Mouse (Mus musculus) heart, embryonic 13.5 days (tissue): ENCODE measurements around the gene Trpm4. TPM values are rescaled to one million over a fixed set of nuclear protein-coding genes. Genes with fewer than 3 reads are reported as not detected.

Experiments
- polyA plus RNA-seq: library from polyadenylated mRNA; unstranded; fragments of >200 nt; fragmentation: Nextera tagmentation; extraction: Ambion mirVana; gene quantifications from 2 replicates; pipeline ENCODE4 v1.2.1, GENCODE M21; 2015

Gene Trpm4
- polyA plus RNA-seq, 1 experiment from 2014 or later, result 12.7 TPM

Other genes starting within 250 kb of the Trpm4 start
- 271 and 277 TPM in 2 replicates for gene Rcn3, start 241.6 kb downstream of the Trpm4 start, polyA plus RNA-seq
- 38.0 and 38.1 TPM in 2 replicates for gene Fcgrt, start 229.9 kb downstream of the Trpm4 start, polyA plus RNA-seq
- gene Rps11, start 209.3 kb downstream of the Trpm4 start, polyA plus RNA-seq, result 982 and 1,095 TPM in 2 replicates
- gene Rpl13a, start 205.0 kb downstream of the Trpm4 start, polyA plus RNA-seq, result 688 and 785 TPM in 2 replicates
- 0.17 TPM in 1 of 2 replicates, not detected in the other for gene Gm45713, start 197.5 kb downstream of the Trpm4 start, polyA plus RNA-seq
- 0.88 and 1.0 TPM in 2 replicates for gene Flt3l, start 197.3 kb downstream of the Trpm4 start, polyA plus RNA-seq
- gene Pih1d1, start 179.5 kb downstream of the Trpm4 start, polyA plus RNA-seq, result 82.2 and 89.3 TPM in 2 replicates
- 31.8 and 33.4 TPM in 2 replicates for gene Aldh16a1, start 179.2 kb downstream of the Trpm4 start, polyA plus RNA-seq
- gene Slc17a7, start 169.8 kb downstream of the Trpm4 start, polyA plus RNA-seq, result 2.9 and 3.6 TPM in 2 replicates
- gene Gfy, start 154.2 kb downstream of the Trpm4 start, polyA plus RNA-seq, result not detected in 2 replicates
- gene Pth2, start 152.8 kb downstream of the Trpm4 start, polyA plus RNA-seq, result not detected in 2 replicates
- gene Ccdc155, start 128.9 kb downstream of the Trpm4 start, polyA plus RNA-seq, result 0.51 and 0.74 TPM in 2 replicates
- 1.5 and 1.7 TPM in 2 replicates for gene Dkkl1, start 121.6 kb downstream of the Trpm4 start, polyA plus RNA-seq
- 127 and 139 TPM in 2 replicates for gene Tead2, start 118.0 kb downstream of the Trpm4 start, polyA plus RNA-seq
- 1.7 and 2.4 TPM in 2 replicates for gene Cd37, start 94.7 kb downstream of the Trpm4 start, polyA plus RNA-seq
- 0.27 and 0.41 TPM in 2 replicates for gene Slc6a16, start 92.7 kb downstream of the Trpm4 start, polyA plus RNA-seq
- gene Slc6a21, start 56.3 kb downstream of the Trpm4 start, polyA plus RNA-seq, result not detected in 2 replicates
- 24.2 and 27.7 TPM in 2 replicates for gene Hrc, start 1.5 kb upstream of the Trpm4 start, polyA plus RNA-seq
- 2.3 and 2.9 TPM in 2 replicates for gene Ppfia3, start 33.2 kb upstream of the Trpm4 start, polyA plus RNA-seq
- gene Lin7b, start 36.8 kb upstream of the Trpm4 start, polyA plus RNA-seq, result 1.0 and 1.2 TPM in 2 replicates
- 136 and 140 TPM in 2 replicates for gene Snrnp70, start 62.0 kb upstream of the Trpm4 start, polyA plus RNA-seq
- 0.32 and 0.50 TPM in 2 replicates for gene Kcna7, start 71.9 kb upstream of the Trpm4 start, polyA plus RNA-seq
- 1.6 and 1.8 TPM in 2 replicates for gene Ntf5, start 79.9 kb upstream of the Trpm4 start, polyA plus RNA-seq
- not detected in 2 replicates for gene Lhb, start 87.0 kb upstream of the Trpm4 start, polyA plus RNA-seq
- gene Gys1, start 101.1 kb upstream of the Trpm4 start, polyA plus RNA-seq, result 91.8 and 95.3 TPM in 2 replicates
- gene Ruvbl2, start 104.3 kb upstream of the Trpm4 start, polyA plus RNA-seq, result 80.6 and 85.6 TPM in 2 replicates
- 5,089 and 5,516 TPM in 2 replicates for gene Ftl1, start 126.1 kb upstream of the Trpm4 start, polyA plus RNA-seq
- gene Bax, start 133.1 kb upstream of the Trpm4 start, polyA plus RNA-seq, result 124 and 139 TPM in 2 replicates
- 0.74 and 1.0 TPM in 2 replicates for gene Tulp2, start 148.1 kb upstream of the Trpm4 start, polyA plus RNA-seq
- gene Gm45808, start 153.0 kb upstream of the Trpm4 start, polyA plus RNA-seq, result not detected in 2 replicates
- 3.9 TPM in 2 replicates for gene Dhdh, start 155.0 kb upstream of the Trpm4 start, polyA plus RNA-seq
- 175 and 177 TPM in 2 replicates for gene Nucb1, start 176.6 kb upstream of the Trpm4 start, polyA plus RNA-seq
- 38.5 and 49.6 TPM in 2 replicates for gene Ppp1r15a, start 192.5 kb upstream of the Trpm4 start, polyA plus RNA-seq
- 1.1 and 1.2 TPM in 2 replicates for gene Plekha4, start 192.6 kb upstream of the Trpm4 start, polyA plus RNA-seq
- gene Hsd17b14, start 221.1 kb upstream of the Trpm4 start, polyA plus RNA-seq, result 0.43 and 0.52 TPM in 2 replicates
- gene Bcat2, start 236.4 kb upstream of the Trpm4 start, polyA plus RNA-seq, result 65.4 and 66.3 TPM in 2 replicates